Mouse (Mus musculus) embryonic facial prominence, embryonic 11.5 days (tissue): ENCODE results near the gene Atg2b. TPM values are rescaled to one million over a fixed set of nuclear protein-coding genes. Genes with fewer than 3 reads are reported as not detected.

Source experiments
- ATAC-seq: fragments of 200-750 bp; cut with Nextera tagmentation; replicated peaks from 2 replicates; pipeline ENCODE4 v1.8.0; 2017; ENCODE audit warnings: low read depth; ENCODE audit not compliant: insufficient number of reproducible peaks, low FRiP score, low TSS enrichment
- DNase-seq: peaks from one replicate; pipeline ENCODE4 v3.0.0-alpha.2; 2015; ENCODE audit warnings: low spot score
- H3K27ac ChIP-seq: fragments of 300-500 bp; sonication (generic); replicated peaks from 2 replicates; pipeline ENCODE4 v1.5.1; 2014; ENCODE audit warnings: mild to moderate bottlenecking, low read depth, low read length, control low read depth
- H3K27me3 ChIP-seq: fragments of 300-500 bp; sonication (generic); 2 replicates; pipeline ENCODE4 v1.6.1; 2014; ENCODE audit warnings: mild to moderate bottlenecking, low read length, moderate library complexity, mixed read lengths; ENCODE audit not compliant: control insufficient read depth, insufficient read depth
- H3K36me3 ChIP-seq: fragments of 300-500 bp; sonication (generic); replicated peaks from 2 replicates; pipeline ENCODE4 v1.6.1; 2014; ENCODE audit warnings: low read depth, mild to moderate bottlenecking, low read length, moderate library complexity, mixed read lengths; ENCODE audit not compliant: control insufficient read depth, insufficient read depth
- H3K4me1 ChIP-seq: fragments of 300-500 bp; sonication (generic); 2 replicates; pipeline ENCODE4 v1.6.1; 2014; ENCODE audit warnings: low read length, mixed read lengths; ENCODE audit not compliant: control insufficient read depth, insufficient read depth
- H3K4me2 ChIP-seq: fragments of 300-500 bp; sonication (generic); 2 replicates; pipeline ENCODE4 v1.6.1; 2014; ENCODE audit warnings: low read depth, mild to moderate bottlenecking, control low read depth, low read length, moderate library complexity
- H3K4me3 ChIP-seq: fragments of 300-500 bp; sonication (generic); 2 replicates; pipeline ENCODE4 v1.5.1; 2014; ENCODE audit warnings: low read depth, low read length, control low read depth
- H3K9ac ChIP-seq: fragments of 300-500 bp; sonication (generic); replicated peaks from 2 replicates; pipeline ENCODE4 v1.6.1; 2014; ENCODE audit warnings: mild to moderate bottlenecking, control low read depth, low read length
- H3K9me3 ChIP-seq: fragments of 300-500 bp; sonication (generic); replicated peaks from 2 replicates; pipeline ENCODE4 v1.6.1; 2016; ENCODE audit warnings: mild to moderate bottlenecking, low read length, inconsistent platforms, mixed read lengths; ENCODE audit not compliant: control insufficient read depth
- whole genome bisulfite sequencing: fragments of 180-500 bp; shearing (Covaris S2); extraction: QIAGEN DNeasy Blood & Tissue Kit; methylation state at CpG from one replicate; pipeline ENCODE4 v1.1.7; 2014; 5-methylcytosine and 5-hydroxymethylcytosine counted together
- polyA plus RNA-seq: library from polyadenylated mRNA; unstranded; fragments of >200 nt; fragmentation: Nextera tagmentation; extraction: Ambion mirVana; gene quantifications from 2 replicates; pipeline ENCODE4 v1.2.1, GENCODE M21; 2014

Gene Atg2b
- polyA plus RNA-seq, 1 experiment from 2014 or later, result 12.6 TPM

DNA sequence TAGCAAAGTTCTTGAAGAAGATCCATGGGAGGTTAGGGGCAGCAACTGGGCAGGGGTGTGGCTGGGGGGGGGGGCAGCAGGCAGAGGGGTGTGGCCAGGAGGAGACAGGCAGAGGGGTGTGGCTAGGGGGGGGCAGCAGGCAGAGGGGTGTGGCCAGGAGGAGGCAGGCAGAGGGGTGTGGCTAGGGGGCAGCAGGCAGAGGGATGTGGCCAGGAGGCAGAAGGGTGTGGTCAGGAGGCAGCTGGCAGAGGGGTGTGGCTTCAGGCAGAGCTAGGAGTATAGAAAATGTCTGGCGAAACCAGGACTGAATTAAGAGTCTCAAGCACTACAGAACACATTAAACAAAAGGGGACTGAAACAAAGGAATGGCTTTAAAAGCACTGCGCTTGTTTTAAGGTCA lies 101.5 kb downstream of the Atg2b start:
- H3K36me3 ChIP-seq, result no peaks in the 10 kb centered on the region
- DNase-seq (peak; percentile 61), ATAC-seq (peak; percentile 46; the same call in 1 of the 2 replicates)

DNA sequence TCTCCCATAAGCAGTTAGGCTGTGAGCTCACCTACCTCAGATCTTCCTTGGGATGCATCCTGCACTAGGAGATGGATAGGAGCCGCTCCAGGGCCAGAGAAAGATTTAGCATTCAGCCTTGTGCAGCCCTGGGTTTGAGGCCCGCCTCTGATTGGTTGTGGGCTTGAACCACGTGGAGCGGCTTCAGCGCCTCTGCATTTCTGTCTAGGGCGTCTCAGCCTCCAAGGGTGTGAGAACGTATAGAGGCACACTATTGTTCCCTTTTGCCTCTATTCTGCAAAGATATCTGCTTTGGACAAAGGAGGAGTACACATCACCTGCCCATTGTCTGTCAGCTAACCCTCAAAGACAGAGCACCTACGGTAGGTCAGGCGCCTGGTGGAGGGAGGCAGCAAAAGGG lies 102.5 kb downstream of the Atg2b start:
- no peak for ATAC-seq
- H3K4me2 ChIP-seq, result no peak overlapping the region
- H3K9ac ChIP-seq, result no peak overlapping the region
- no peak overlapping the region for H3K27ac ChIP-seq
- H3K4me3 ChIP-seq, result no peak overlapping the region
- no peaks in the 10 kb centered on the region for H3K36me3 ChIP-seq
- no peaks in the 10 kb centered on the region for H3K27me3 ChIP-seq
- no peaks in the 10 kb centered on the region for H3K4me1 ChIP-seq
- no peaks in the 10 kb centered on the region for H3K9me3 ChIP-seq
- WGBS, result 59% methylated on average over 9 of the region's 9 CpGs
- DNase-seq, result no peak

More for the DNA sequence above, 101.5 kb downstream of the Atg2b start:
- WGBS, result 15% methylated on average over 2 of the region's 2 CpGs
- H3K27ac ChIP-seq, result no peak overlapping the region
- no peak overlapping the region for H3K9ac ChIP-seq
- H3K9me3 ChIP-seq, result no peaks in the 10 kb centered on the region
- no peak overlapping the region for H3K4me3 ChIP-seq
- no peaks in the 10 kb centered on the region for H3K4me1 ChIP-seq
- H3K4me2 ChIP-seq, result no peak overlapping the region
- no peaks in the 10 kb centered on the region for H3K27me3 ChIP-seq

DNA sequence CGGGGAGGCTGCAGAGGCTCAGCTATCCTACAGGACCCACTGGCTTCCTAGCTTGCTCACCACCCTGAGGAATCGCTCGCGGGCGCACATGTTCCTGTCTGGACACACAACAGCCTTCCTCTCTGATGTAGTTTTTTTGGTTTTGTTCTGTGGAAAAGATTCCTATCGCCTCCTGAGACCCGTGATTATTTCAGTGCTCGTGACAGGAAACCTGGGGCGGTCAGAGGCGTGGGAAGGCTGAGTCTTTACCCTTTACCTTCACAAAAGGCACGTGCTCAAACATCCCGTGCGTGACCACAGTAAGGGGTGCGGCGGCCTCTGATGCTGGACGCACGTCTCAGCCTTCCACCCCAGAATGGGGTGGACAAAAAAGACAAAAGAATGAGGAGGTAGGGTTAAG lies 104.5 kb downstream of the Atg2b start:
- Histone ChIP-seq H3K4me1 (no peaks in the 10 kb centered on the region), H3K27ac (no peak overlapping the region), H3K9me3 (no peaks in the 10 kb centered on the region), H3K4me3 (no peak overlapping the region), H3K36me3 (no peaks in the 10 kb centered on the region), H3K4me2 (no peak overlapping the region), H3K9ac (no peak overlapping the region), H3K27me3 (no peaks in the 10 kb centered on the region)
- DNase-seq (no peak), ATAC-seq (no peak)
- 81% methylated on average over 17 of the region's 17 CpGs for WGBS

GRCm38 (mm10) chr12:105574356-105574755 lies 110.7 kb downstream of the Atg2b start:
- Histone ChIP-seq H3K27ac (no peak overlapping the region), H3K4me2 (no peak overlapping the region), H3K9me3 (no peaks in the 10 kb centered on the region), H3K4me3 (no peak overlapping the region), H3K4me1 (no peaks in the 10 kb centered on the region), H3K27me3 (no peaks in the 10 kb centered on the region), H3K36me3 (no peaks in the 10 kb centered on the region), H3K9ac (no peak overlapping the region)
- ATAC-seq (no peak), DNase-seq (no peak)
- WGBS, result 89% methylated on average over 4 of the region's 4 CpGs

- Histone ChIP-seq H3K4me1 (no peaks in the 10 kb centered on the region), H3K27me3 (no peaks in the 10 kb centered on the region), H3K27ac (no peak overlapping the region), H3K9ac (no peak overlapping the region), H3K9me3 (no peaks in the 10 kb centered on the region), H3K36me3 (no peaks in the 10 kb centered on the region), H3K4me2 (no peak overlapping the region), H3K4me3 (no peak overlapping the region)
- no peak for DNase-seq
- no peak for ATAC-seq
- whole genome bisulfite sequencing, result 76% methylated on average over 2 of the region's 2 CpGs
Observed at GRCm38 (mm10) chr12:105572622-105573021, 112.4 kb downstream of the Atg2b start.

DNA sequence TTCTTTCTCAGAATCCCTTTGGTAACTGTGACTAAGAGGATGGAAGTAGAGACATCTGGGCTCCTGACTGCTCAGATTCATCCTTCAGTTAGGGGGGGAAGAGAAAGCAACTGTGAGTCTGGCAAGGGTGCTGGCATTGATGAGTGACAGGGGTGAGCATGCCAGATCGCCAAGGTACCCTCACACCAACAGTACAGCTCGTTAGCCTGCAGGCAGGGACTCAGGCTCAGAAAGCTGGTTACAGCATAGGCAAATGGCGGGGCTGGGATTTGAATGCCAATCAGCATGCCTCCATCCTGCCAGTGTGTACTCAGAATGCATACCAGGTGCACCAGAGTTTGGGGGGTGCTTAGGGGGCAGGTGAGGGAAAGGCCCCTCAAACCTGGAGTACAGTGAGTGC lies 113.1 kb downstream of the Atg2b start:
- H3K9ac ChIP-seq, result no peak overlapping the region
- WGBS, result 84% methylated on average over 3 of the region's 3 CpGs
- H3K27ac ChIP-seq, result no peak overlapping the region
- no peaks in the 10 kb centered on the region for H3K27me3 ChIP-seq
- H3K36me3 ChIP-seq, result no peaks in the 10 kb centered on the region
- no peaks in the 10 kb centered on the region for H3K4me1 ChIP-seq
- no peak overlapping the region for H3K4me3 ChIP-seq
- no peak overlapping the region for H3K4me2 ChIP-seq
- H3K9me3 ChIP-seq, result no peaks in the 10 kb centered on the region
- no peak for ATAC-seq
- no peak for DNase-seq

Other genes starting within 250 kb of the Atg2b start
- 6.0 and 6.1 TPM in 2 replicates for gene D430019H16Rik, start 231.4 kb downstream of the Atg2b start, polyA plus RNA-seq
- gene Bdkrb2, start 122.0 kb downstream of the Atg2b start, polyA plus RNA-seq, result 0.17 and 0.21 TPM in 2 replicates
- 0.17 TPM in 1 of 2 replicates, not detected in the other for gene Bdkrb1, start 82.1 kb downstream of the Atg2b start, polyA plus RNA-seq
- gene Gskip, start 382 bp downstream of the Atg2b start, polyA plus RNA-seq, result 34.5 and 36.2 TPM in 2 replicates
- 0.24 TPM in 1 of 2 replicates, not detected in the other for gene Ak7, start 20.8 kb upstream of the Atg2b start, polyA plus RNA-seq
- gene Papola, start 99.5 kb upstream of the Atg2b start, polyA plus RNA-seq, result 245 and 292 TPM in 2 replicates